Mouse (Mus musculus) neural tube, embryonic 15.5 days (tissue): ENCODE measurements around the gene Wbp2. TPM values are rescaled to one million over a fixed set of nuclear protein-coding genes. Genes with fewer than 3 reads are reported as not detected.
A peak's percentile ranks its signal among the peaks of the same experiment; 100 is the strongest.

Experiments used
- ATAC-seq: fragments of 200-750 bp; cut with Nextera tagmentation; 2 replicates; pipeline ENCODE4 v1.8.0; 2017; ENCODE audit warnings: mild to moderate bottlenecking, moderate TSS enrichment, moderate library complexity; ENCODE audit not compliant: low FRiP score
- H3K27ac ChIP-seq: fragments of 300-500 bp; sonication (generic); replicated peaks from 2 replicates; pipeline ENCODE4 v1.5.1; 2015; ENCODE audit warnings: mild to moderate bottlenecking, inconsistent platforms
- H3K27me3 ChIP-seq: fragments of 300-500 bp; sonication (generic); replicated peaks from 2 replicates; pipeline ENCODE4 v1.6.1; 2015; ENCODE audit warnings: inconsistent platforms
- H3K36me3 ChIP-seq: fragments of 300-500 bp; sonication (generic); 2 replicates; pipeline ENCODE4 v1.6.1; 2015; ENCODE audit warnings: inconsistent platforms
- H3K4me1 ChIP-seq: fragments of 300-500 bp; sonication (generic); 2 replicates; pipeline ENCODE4 v1.6.1; 2015; ENCODE audit warnings: inconsistent platforms
- H3K4me2 ChIP-seq: fragments of 300-500 bp; sonication (generic); 2 replicates; pipeline ENCODE4 v1.6.1; 2015; ENCODE audit warnings: inconsistent platforms, mild to moderate bottlenecking, moderate library complexity
- H3K4me3 ChIP-seq: fragments of 300-500 bp; sonication (generic); replicated peaks from 2 replicates; pipeline ENCODE4 v1.5.1; 2015; ENCODE audit warnings: mild to moderate bottlenecking, inconsistent platforms
- H3K9ac ChIP-seq: fragments of 300-500 bp; sonication (generic); replicated peaks from 2 replicates; pipeline ENCODE4 v1.6.1; 2015; ENCODE audit warnings: mild to moderate bottlenecking, inconsistent platforms
- H3K9me3 ChIP-seq: fragments of 300-500 bp; sonication (generic); replicated peaks from 2 replicates; pipeline ENCODE4 v1.6.1; 2016; ENCODE audit warnings: inconsistent platforms
- WGBS: fragments of 180-500 bp; shearing (Covaris S2); methylation state at CpG from one replicate; pipeline ENCODE4 v1.1.7; 2015; ENCODE audit warnings: mixed read lengths; 5-methylcytosine and 5-hydroxymethylcytosine counted together
- polyA plus RNA-seq: library from polyadenylated mRNA; unstranded; fragments of >200 nt; fragmentation: Nextera tagmentation; extraction: Ambion mirVana; gene quantifications from 2 replicates; pipeline ENCODE4 v1.2.1, GENCODE M21; 2015

Wbp2 gene
- polyA plus RNA-seq, 1 experiment from 2014 or later = 162 TPM

GRCm38 (mm10) chr11:116034584-116034983 lies 52.2 kb downstream of the Wbp2 start:
- peaks cover 30% of the 10 kb centered on the region for H3K4me1 ChIP-seq
- no peak overlapping the region for H3K4me3 ChIP-seq
- WGBS = 98% methylated on average over 6 of the region's 6 CpGs
- no peaks in the 10 kb centered on the region for H3K9me3 ChIP-seq
- ATAC-seq = no peak
- no peak overlapping the region for H3K4me2 ChIP-seq
- H3K27me3 ChIP-seq = no peaks in the 10 kb centered on the region
- no peak overlapping the region for H3K27ac ChIP-seq
- H3K36me3 ChIP-seq = peaks cover 11% of the 10 kb centered on the region
- H3K9ac ChIP-seq = no peak overlapping the region

GRCm38 (mm10) chr11:116030898-116031845 lies 55.6 kb downstream of the Wbp2 start:
- peak overlapping the region; percentile 89 for H3K9ac ChIP-seq
- H3K4me2 ChIP-seq = peak overlapping the region; percentile 76
- H3K9me3 ChIP-seq = no peaks in the 10 kb centered on the region
- peaks cover 35% of the 10 kb centered on the region for H3K4me1 ChIP-seq
- ATAC-seq = peak; percentile 43
- peak overlapping the region; percentile 100 for H3K27ac ChIP-seq
- H3K36me3 ChIP-seq = no peaks in the 10 kb centered on the region
- peak overlapping the region; percentile 75 for H3K4me3 ChIP-seq
- WGBS = 27% methylated on average over 14 of the region's 14 CpGs
- H3K27me3 ChIP-seq = no peaks in the 10 kb centered on the region

- H3K9ac ChIP-seq = peak within 1 kb of the TSS; percentile 89
- H3K4me3 ChIP-seq = peak within 1 kb of the TSS; percentile 75
- H3K27me3 ChIP-seq = no peaks in the 10 kb centered on the region
- no peaks in the 10 kb centered on the region for H3K36me3 ChIP-seq
- ATAC-seq = peak; percentile 93
- H3K4me2 ChIP-seq = peak within 1 kb of the TSS; percentile 76
- H3K27ac ChIP-seq = peak within 1 kb of the TSS; percentile 100
- H3K9me3 ChIP-seq = no peaks in the 10 kb centered on the region
- WGBS = under 1% methylated on average over 64 of the region's 67 CpGs
- H3K4me1 ChIP-seq = peaks cover 35% of the 10 kb centered on the region
These were observed 56.5 kb downstream of the Wbp2 start, which contains the start of gene Unk for GRCm38 (mm10) chr11:116030088-116030897. TSS of gene Unk (plus strand) at chr11:116030322.

GRCm38 (mm10) chr11:116029086-116029865 lies 57.5 kb downstream of the Wbp2 start:
- 0 out of 2 replicates have a peak, but pooled peaks have one; percentile 0 for ATAC-seq
- Histone ChIP-seq H3K27me3 (no peaks in the 10 kb centered on the region), H3K4me3 (peak overlapping the region; percentile 75), H3K9ac (peak overlapping the region; percentile 57), H3K36me3 (no peaks in the 10 kb centered on the region), H3K27ac (peak overlapping the region; percentile 100), H3K4me2 (peak overlapping the region; percentile 65), H3K4me1 (peaks cover 35% of the 10 kb centered on the region), H3K9me3 (no peaks in the 10 kb centered on the region)
- WGBS = 87% methylated on average over 6 of the region's 6 CpGs

Other genes starting within 250 kb of the Wbp2 start
- 0.12 and 5.0 TPM in 2 replicates for gene Myo15b, start 228.6 kb downstream of the Wbp2 start, polyA plus RNA-seq
- gene Smim5, start 187.0 kb downstream of the Wbp2 start, polyA plus RNA-seq = 2.2 and 8.1 TPM in 2 replicates
- gene Smim6, start 175.0 kb downstream of the Wbp2 start, polyA plus RNA-seq = 0.68 and 3.1 TPM in 2 replicates
- gene Sap30bp, start 153.7 kb downstream of the Wbp2 start, polyA plus RNA-seq = 39.0 and 40.5 TPM in 2 replicates
- gene Recql5, start 153.5 kb downstream of the Wbp2 start, polyA plus RNA-seq = 19.7 and 22.0 TPM in 2 replicates
- 2.0 and 4.9 TPM in 2 replicates for gene Itgb4, start 112.3 kb downstream of the Wbp2 start, polyA plus RNA-seq
- 65.9 and 98.5 TPM in 2 replicates for gene Galk1, start 74.3 kb downstream of the Wbp2 start, polyA plus RNA-seq
- 1,496 and 1,502 TPM in 2 replicates for gene H3f3b, start 59.0 kb downstream of the Wbp2 start, polyA plus RNA-seq
- gene Unk, start 56.7 kb downstream of the Wbp2 start, polyA plus RNA-seq = 31.6 and 33.5 TPM in 2 replicates
- gene Unc13d, start 9.0 kb downstream of the Wbp2 start, polyA plus RNA-seq = 1.0 and 7.1 TPM in 2 replicates
- gene Trim47, start 40.2 kb upstream of the Wbp2 start, polyA plus RNA-seq = 9.8 TPM in 2 replicates
- 3.4 and 4.1 TPM in 2 replicates for gene Trim65, start 44.1 kb upstream of the Wbp2 start, polyA plus RNA-seq
- 82.2 and 95.1 TPM in 2 replicates for gene Mrpl38, start 51.9 kb upstream of the Wbp2 start, polyA plus RNA-seq
- gene Fbf1, start 81.2 kb upstream of the Wbp2 start, polyA plus RNA-seq = 44.2 and 48.5 TPM in 2 replicates
- gene Ten1, start 111.9 kb upstream of the Wbp2 start, polyA plus RNA-seq = 90.4 and 93.5 TPM in 2 replicates
- gene Acox1, start 112.0 kb upstream of the Wbp2 start, polyA plus RNA-seq = 58.1 and 61.7 TPM in 2 replicates
- 1.00 and 1.9 TPM in 2 replicates for gene Evpl, start 151.1 kb upstream of the Wbp2 start, polyA plus RNA-seq
- 64.2 and 77.9 TPM in 2 replicates for gene Srp68, start 187.2 kb upstream of the Wbp2 start, polyA plus RNA-seq
- gene Galr2, start 193.9 kb upstream of the Wbp2 start, polyA plus RNA-seq = 0.47 and 0.52 TPM in 2 replicates
- 113 and 114 TPM in 2 replicates for gene Exoc7, start 220.2 kb upstream of the Wbp2 start, polyA plus RNA-seq
- 11.3 and 12.1 TPM in 2 replicates for gene Foxj1, start 248.4 kb upstream of the Wbp2 start, polyA plus RNA-seq